Mouse (Mus musculus) heart, adult 2 months (tissue): ENCODE measurements around the gene Rnf157. TPM values are rescaled to one million over a fixed set of nuclear protein-coding genes. Genes with fewer than 3 reads are reported as not detected.
"Not testable (repeated sequence)": the region's sequence is repeated elsewhere in the genome, so short reads cannot be mapped to it uniquely, and the experiment has no call there.

Experiments
- DNase-seq, 2 experiments: peaks; one replicate each; pipeline ENCODE4 v3.0.0; 2021
- H3K27ac ChIP-seq: fragments of 200-600 bp; 2 replicates; pipeline ENCODE4 v1.8.1; 2022
- H3K27me3 ChIP-seq: fragments of 200-500 bp; 2 replicates; pipeline ENCODE4 v1.6.1; 2012; ENCODE audit warnings: mild to moderate bottlenecking, low read length, inconsistent platforms, mixed read lengths; ENCODE audit not compliant: control insufficient read depth, insufficient read depth
- H3K36me3 ChIP-seq: fragments of 200-500 bp; 2 replicates; pipeline ENCODE4 v1.6.1; 2012; ENCODE audit warnings: low read length, inconsistent platforms; ENCODE audit not compliant: control insufficient read depth, insufficient read depth
- H3K4me1 ChIP-seq: fragments of 200-500 bp; 2 replicates; pipeline ENCODE4 v1.6.1; 2011; ENCODE audit warnings: low read length; ENCODE audit not compliant: control insufficient read depth, insufficient read depth
- H3K4me3 ChIP-seq: fragments of 200-600 bp; 2 replicates; pipeline ENCODE4 v1.8.1; 2022
- H3K79me2 ChIP-seq: fragments of 200-500 bp; replicated peaks from 2 replicates; pipeline ENCODE4 v1.6.1; 2012; ENCODE audit warnings: mild to moderate bottlenecking, inconsistent platforms, low read length, moderate library complexity, mixed read lengths; ENCODE audit not compliant: control insufficient read depth, insufficient read depth
- H3K9ac ChIP-seq: fragments of 200-500 bp; 2 replicates; pipeline ENCODE4 v1.6.1; 2012; ENCODE audit warnings: low read depth, mild to moderate bottlenecking, control low read depth, inconsistent platforms, low read length, mixed read lengths
- CTCF ChIP-seq: fragments of 200-600 bp; IDR thresholded peaks from 2 replicates; pipeline ENCODE4 v1.8.1; 2022; ENCODE audit warnings: antibody characterized with exemption, mild to moderate bottlenecking, moderate library complexity
- EP300 ChIP-seq: fragments of 200-500 bp; IDR thresholded peaks from 2 replicates; pipeline ENCODE4 v1.6.1; 2011; ENCODE audit warnings: low read depth, low read length, control low read depth; ENCODE audit not compliant: insufficient read depth
- POLR2A ChIP-seq: fragments of 200-500 bp; IDR thresholded peaks from 2 replicates; pipeline ENCODE4 v1.6.1; 2011; ENCODE audit warnings: mild to moderate bottlenecking, low read depth, low read length, control low read depth; ENCODE audit not compliant: insufficient read depth
- WGBS: fragments of 180-500 bp; shearing (Covaris S2); methylation state at CpG from one replicate; pipeline ENCODE4 v1.1.7; 2018; 5-methylcytosine and 5-hydroxymethylcytosine counted together
- intact Hi-C: fragments of 180-260 bp; cut with DNase I; formaldehyde crosslinking; loops from one replicate; pipeline ENCODE4 v1.15.1; 2025
- polyA plus RNA-seq: library from polyadenylated mRNA; depleted of rRNA; stranded (reverse); fragments of >200 nt; gene quantifications from 2 replicates; pipeline ENCODE4 v1.2.3, GENCODE M21; 2012
- total RNA-seq, 2 experiments: library from RNA; stranded (reverse); gene quantifications; 2 replicates each; pipeline ENCODE4 v1.2.3; 2021

Rnf157 gene
- total and polyA plus RNA-seq, 3 experiments, result 3.0 to 7.2 (median 6.0) TPM

- H3K9ac ChIP-seq, result no peak overlapping the region
- no peak for DNase-seq
- H3K36me3 ChIP-seq, result no peaks in the 10 kb centered on the region
- H3K27me3 ChIP-seq, result no peaks in the 10 kb centered on the region
- no peak overlapping the region for H3K4me3 ChIP-seq
- 41% methylated on average over 13 of the region's 13 CpGs for WGBS
- H3K27ac ChIP-seq, result no peak overlapping the region
- H3K4me1 ChIP-seq, result peaks cover 2% of the 10 kb centered on the region
- no peaks in the 10 kb centered on the region for H3K79me2 ChIP-seq
- intact Hi-C loops, result no loop called here
- TF ChIP-seq CTCF (no peak), POLR2A (no peak), EP300 (no peak)
These were observed 16.3 kb upstream of the Rnf157 start for GRCm38 (mm10) chr11:116428872-116429859.

- Histone ChIP-seq H3K27ac (no peak overlapping the region), H3K36me3 (no peaks in the 10 kb centered on the region), H3K4me1 (peaks cover 2% of the 10 kb centered on the region), H3K9ac (no peak overlapping the region), H3K79me2 (no peaks in the 10 kb centered on the region), H3K27me3 (no peaks in the 10 kb centered on the region), H3K4me3 (no peak overlapping the region)
- DNase-seq, result no peak
- TF ChIP-seq EP300, result no peak
- no peak for TF ChIP-seq POLR2A
- no peak for TF ChIP-seq CTCF
- WGBS, result 80% methylated on average over 6 of the region's 6 CpGs
- intact Hi-C loops, result no loop called here
These were observed 14.2 kb upstream of the Rnf157 start for GRCm38 (mm10) chr11:116426852-116427575.

GRCm38 (mm10) chr11:116426328-116426727 lies 13.5 kb upstream of the Rnf157 start:
- intact Hi-C loops, result not testable (repeated sequence)

GRCm38 (mm10) chr11:116424621-116425407 lies 12.0 kb upstream of the Rnf157 start:
- intact Hi-C loops, result no loop called here
- Histone ChIP-seq H3K27ac (peak overlapping the region; percentile 16; the same call in 1 of the 2 replicates), H3K36me3 (no peaks in the 10 kb centered on the region), H3K4me3 (no peak overlapping the region), H3K4me1 (peaks cover 3% of the 10 kb centered on the region), H3K9ac (no peak overlapping the region), H3K79me2 (no peaks in the 10 kb centered on the region), H3K27me3 (no peaks in the 10 kb centered on the region)
- 39% methylated on average over 8 of the region's 8 CpGs for WGBS
- TF ChIP-seq POLR2A (no peak), CTCF (no peak), EP300 (no peak)
- DNase-seq, result no peak

More at GRCm38 (mm10) chr11:116426328-116426727, 13.5 kb upstream of the Rnf157 start:
- not testable (repeated sequence) for H3K79me2 ChIP-seq, H3K9ac ChIP-seq, H3K4me3 ChIP-seq, H3K4me1 ChIP-seq, H3K27me3 ChIP-seq, H3K36me3 ChIP-seq, H3K27ac ChIP-seq, DNase-seq
- 65% methylated on average over 11 of the region's 11 CpGs for WGBS

GRCm38 (mm10) chr11:116423782-116424620 lies 11.2 kb upstream of the Rnf157 start:
- Histone ChIP-seq H3K9ac (no peak overlapping the region), H3K4me1 (peaks cover 3% of the 10 kb centered on the region), H3K79me2 (no peaks in the 10 kb centered on the region), H3K36me3 (no peaks in the 10 kb centered on the region), H3K4me3 (no peak overlapping the region), H3K27ac (peak overlapping the region; percentile 29; the same call in 1 of the 2 replicates), H3K27me3 (no peaks in the 10 kb centered on the region)
- peak in 1 of 2 experiments; percentile 71 for DNase-seq
- intact Hi-C loops, result no loop called here
- WGBS, result 51% methylated on average over 10 of the region's 10 CpGs
- TF ChIP-seq CTCF (no peak), EP300 (0 out of 2 replicates have a peak, but pooled peaks have one; percentile 18)
